Mouse (Mus musculus): ENCODE results near the gene Adat3. TPM values are rescaled to one million over a fixed set of nuclear protein-coding genes. Genes with fewer than 3 reads are reported as not detected.

Gene Adat3
- total RNA-seq, 2 experiments from 2014 or later, result 1.7 to 3.4 TPM

DNA sequence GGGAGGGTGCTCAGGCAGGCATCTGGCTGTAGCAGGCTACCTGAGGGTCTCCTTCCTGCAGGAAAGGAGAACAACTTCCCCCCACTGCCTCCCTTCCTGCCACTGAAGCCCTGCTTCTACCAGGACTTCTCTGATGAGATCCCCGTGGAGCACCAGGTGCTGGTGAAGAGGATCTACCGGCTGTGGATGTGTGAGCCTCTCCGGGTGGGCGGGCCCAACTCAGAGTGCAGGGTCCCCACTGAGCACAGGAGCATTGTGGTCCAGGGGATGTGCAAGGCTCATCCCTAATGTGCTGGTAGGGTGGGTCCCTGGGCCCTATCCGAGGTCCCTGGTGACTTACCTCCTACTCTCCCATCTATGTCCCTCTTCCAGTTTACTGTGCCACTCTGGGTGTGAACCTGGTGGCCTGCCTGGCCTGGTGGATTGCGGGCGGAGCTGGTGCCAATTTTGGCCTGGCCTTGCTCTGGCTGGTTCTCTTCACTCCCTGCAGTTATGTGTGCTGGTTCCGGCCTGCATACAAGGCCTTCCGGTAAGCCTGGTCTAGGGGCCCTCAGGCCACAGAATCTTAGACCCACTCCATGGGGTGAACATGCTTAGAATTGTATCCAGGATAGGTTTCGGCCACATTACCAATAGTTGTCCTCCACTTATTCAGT is 6.7 kb downstream of the Adat3 start:
- no peak for DNase-seq (ENCODE audit: low spot score in 2 of 2)

DNA sequence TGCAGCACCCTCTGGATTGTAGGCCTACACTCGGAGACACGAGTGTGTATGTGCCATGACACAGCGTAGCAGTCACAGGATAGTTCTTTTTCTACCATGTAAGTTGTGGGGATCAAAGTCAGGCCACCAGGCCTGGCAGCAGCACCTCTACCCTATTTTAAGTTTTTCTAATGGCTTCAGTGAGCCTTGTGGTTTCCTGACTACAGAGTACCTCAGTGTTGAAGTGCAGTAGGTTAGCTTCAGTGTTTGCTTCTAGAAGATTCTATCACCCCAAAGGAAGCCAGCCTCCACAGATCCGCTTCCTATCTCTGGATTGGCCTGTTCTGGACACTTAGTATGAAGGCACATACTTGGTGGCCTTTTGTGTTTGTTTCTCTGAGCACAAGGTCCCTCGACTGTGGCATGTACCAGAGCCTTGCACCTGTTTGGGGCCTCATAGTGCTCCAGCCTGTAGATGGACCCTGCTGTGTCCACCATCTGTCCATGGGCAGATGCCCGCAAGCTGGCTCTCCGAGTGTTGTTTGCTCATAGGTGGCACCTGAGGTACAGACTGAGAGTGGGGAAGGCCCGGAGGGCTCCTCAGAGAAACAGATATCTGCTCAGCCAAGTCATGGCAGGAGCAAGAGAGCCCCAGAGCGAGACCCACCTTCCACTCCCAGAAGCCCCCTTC is 7.6 kb downstream of the Adat3 start:
- DNase-seq (ENCODE audit: low spot score in 2 of 2), result no peak

DNA sequence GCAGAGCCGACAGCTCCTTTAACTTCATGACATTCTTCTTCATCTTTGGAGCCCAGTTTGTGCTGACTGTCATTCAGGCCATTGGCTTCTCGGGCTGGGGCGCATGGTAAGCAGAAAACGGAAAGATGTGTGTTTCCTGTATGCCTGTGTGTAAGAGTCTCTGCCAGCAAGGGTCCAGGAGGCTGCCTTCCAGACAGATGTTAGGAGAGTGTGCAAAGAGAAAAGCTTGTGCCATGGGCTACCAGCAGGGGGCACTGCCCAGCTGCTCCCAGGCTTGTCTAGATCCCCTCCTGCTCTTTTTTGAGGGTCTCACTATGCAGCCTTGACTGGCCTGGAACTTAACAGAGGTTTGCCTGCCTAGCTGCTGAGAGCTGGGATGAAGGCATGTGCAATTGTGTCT is 8.3 kb downstream of the Adat3 start:
- peak in 1 of 2 experiments; percentile 40 for DNase-seq (ENCODE audit: low spot score in 2 of 2)

DNA sequence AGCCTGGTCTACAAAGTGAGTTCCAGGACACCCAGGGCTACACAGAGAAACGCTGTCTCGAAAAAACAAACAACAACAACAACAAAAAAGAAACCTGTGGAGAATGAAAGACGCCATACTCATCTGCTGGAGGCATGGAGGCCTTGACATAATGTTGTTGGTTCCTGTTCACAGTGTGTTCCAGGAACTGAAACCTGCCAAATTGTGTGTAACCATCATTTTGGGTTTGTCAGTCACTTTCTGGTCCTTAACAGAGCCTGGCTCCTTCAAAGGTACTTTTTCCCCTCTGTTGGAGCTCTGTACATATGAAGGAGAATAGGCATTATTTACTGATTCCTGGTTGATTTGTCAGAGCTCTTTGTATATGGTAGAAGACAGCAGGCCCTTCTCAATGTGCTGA is 9.2 kb downstream of the Adat3 start:
- DNase-seq (ENCODE audit: low spot score in 2 of 2), result no peak

DNA sequence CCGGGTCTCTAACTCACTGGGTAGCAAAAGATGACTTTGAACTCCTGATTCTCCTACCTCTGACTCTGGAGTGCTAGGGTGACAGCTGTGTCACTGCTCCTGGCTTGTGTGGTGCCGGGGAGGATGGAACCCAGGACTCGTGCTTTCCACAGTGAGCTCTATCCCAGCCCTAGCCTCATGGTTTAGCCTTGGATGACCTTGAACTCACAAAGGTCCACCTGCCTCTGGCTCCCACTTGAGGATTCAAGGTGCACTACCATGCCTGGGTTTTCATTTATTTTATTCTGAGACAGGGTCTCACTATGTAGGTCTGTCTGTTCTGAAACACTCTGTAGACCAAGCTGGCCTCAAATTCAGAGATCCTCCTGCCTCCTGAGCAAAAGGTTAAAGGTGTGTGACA is 11.1 kb downstream of the Adat3 start:
- no peak for DNase-seq (ENCODE audit: low spot score in 2 of 2)

DNA sequence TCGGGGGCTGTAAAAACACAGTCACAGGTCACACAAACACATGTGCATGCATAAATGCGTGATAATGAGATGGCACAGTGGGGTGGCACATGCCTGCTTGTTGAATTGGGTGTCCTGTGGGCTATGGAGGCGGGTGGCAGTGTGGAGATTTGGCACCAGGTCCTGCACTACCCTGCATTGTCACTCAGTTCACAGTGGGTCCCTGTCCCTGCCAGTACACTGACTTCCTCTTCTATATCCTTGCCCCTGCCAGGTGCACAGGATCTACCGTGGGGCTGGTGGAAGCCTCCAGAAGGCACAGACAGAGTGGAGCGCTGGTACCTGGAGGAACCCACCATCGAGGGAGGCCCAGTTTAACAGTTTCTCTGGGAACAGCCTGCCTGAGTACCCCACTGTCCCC is 11.7 kb downstream of the Adat3 start:
- DNase-seq (ENCODE audit: low spot score in 2 of 2), result no peak

DNA sequence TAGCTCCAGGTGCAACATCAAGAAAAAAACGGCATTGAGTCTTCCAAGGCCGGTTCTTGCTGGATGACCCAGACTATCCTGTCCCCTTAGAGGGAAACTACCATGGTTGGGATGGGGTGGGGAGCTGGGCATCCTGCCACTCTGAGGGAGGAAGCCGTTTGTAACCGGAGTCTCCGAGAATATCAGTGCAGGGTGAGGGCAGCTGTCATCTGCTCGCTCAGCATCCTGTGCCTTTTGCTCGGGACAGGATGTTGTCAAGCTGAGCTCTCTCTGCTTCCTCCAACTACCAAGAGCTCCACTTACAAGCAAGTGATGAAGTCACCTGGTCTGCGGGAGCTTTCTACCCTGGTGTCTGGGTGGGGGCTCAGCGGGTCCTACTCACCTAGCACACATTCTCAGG is 15.5 kb downstream of the Adat3 start:
- no peak for DNase-seq (ENCODE audit: low spot score in 2 of 2)

DNA sequence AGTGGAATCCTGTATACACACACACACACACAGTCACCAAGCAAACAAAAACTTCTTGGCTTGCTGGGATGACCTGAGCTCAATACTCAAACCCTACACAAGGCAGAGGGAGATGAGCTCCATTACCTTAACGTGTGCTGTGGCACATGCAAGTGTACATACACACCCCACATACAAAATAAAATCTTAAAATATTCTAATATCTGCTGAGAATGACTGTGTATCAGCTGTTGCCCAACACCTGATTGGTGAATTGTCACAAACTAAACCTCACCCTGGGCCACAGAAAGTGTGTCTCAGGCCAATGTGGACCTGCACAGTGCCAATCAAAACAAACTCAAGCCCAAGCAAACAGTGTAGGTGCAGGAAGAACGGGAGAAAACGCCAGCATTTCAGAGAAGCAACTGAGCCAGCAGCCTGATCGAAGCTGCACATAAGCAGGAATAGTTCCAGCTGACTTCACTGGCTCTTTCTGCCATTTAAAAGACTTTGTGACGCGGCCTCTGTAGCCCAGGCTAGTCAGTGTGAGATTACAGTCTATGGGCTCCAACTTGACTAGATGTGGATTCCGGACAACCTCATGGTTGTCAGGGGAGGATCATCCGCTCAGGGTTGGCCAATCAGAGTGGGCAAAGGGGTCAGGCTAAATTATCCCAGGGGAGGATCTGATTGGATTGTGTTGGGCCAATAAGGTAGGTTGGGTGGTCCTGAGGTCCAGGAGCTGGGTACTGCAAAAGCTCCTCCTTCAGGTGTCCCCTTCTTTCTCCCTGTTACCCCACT is 17.0 kb downstream of the Adat3 start:
- no peak for DNase-seq (ENCODE audit: low spot score in 2 of 2)

DNA sequence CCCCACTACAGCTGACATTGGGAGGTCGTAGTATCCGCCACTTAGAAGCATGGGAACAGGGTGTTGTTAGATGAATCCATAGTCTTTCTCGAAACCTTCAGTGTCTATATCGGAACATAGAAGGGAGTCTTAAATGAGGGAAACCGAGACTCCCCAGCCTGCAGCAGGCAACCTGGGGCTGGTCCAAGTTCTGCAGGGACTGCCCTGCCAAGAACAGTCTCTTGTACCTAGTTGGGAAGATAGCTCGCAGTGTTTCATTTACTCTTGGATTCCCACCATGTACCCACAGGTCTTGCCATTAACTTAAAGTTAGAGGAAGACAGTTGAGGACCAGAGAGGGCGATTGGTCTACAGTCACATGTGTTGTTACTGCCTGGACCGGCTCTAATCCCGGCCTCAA is 17.7 kb downstream of the Adat3 start:
- no peak for DNase-seq (ENCODE audit: low spot score in 2 of 2)

DNA sequence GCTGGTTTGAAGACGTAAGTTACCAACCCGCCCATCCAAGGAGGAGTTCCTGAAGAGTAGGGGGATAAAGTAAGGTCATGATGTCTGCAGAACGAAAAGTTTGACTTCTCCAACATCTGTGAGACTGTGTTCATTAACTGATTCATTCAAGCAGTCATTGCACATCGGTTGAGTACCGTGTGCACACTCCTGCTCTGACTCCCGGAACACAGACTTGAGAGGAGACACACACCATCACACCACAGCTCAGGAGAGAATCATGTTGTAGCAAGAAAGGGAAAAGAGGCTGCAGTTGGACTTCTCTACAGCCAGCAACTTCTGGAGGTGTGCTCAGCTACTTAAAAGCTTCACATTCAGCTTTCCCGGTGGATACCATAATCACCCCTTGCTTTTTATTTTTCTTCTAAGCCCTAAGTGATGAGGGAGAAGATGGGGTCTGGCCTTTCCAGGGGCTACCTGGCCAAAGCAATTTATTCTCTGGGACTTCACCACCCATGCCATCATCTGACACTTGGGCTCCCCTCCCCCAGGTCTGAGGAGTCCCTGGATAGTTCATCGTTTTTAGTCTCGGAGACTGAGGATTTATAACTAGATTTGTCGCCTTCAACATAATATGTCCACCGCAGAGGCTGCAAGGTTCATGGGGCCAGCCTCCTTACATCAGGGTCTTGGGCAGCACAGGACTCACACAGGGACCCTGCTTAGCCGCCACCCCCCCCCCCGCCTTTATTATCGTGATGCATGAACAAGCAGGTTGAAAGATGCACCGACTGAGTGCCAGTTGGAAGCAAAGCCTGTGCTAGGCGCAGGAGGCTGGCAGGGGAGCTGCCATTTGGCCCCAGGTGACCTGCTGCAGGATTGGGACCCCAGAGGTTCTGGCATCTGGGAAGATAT is 18.4 kb downstream of the Adat3 start:
- no peak for DNase-seq (ENCODE audit: low spot score in 2 of 2)

DNA sequence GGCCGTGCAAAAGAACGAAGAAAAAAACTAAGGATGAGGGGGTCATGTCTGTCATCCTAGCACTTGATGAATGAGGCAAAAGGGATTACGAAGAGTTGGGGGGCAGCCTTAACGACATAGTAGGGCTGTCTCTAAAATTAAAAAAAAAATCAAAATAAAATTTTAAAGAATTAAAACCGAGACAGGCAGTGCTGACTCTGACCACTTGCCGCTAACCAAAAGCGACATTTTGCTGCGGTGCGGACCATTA is 18.9 kb downstream of the Adat3 start:
- DNase-seq (ENCODE audit: low spot score in 2 of 2), result no peak

DNA sequence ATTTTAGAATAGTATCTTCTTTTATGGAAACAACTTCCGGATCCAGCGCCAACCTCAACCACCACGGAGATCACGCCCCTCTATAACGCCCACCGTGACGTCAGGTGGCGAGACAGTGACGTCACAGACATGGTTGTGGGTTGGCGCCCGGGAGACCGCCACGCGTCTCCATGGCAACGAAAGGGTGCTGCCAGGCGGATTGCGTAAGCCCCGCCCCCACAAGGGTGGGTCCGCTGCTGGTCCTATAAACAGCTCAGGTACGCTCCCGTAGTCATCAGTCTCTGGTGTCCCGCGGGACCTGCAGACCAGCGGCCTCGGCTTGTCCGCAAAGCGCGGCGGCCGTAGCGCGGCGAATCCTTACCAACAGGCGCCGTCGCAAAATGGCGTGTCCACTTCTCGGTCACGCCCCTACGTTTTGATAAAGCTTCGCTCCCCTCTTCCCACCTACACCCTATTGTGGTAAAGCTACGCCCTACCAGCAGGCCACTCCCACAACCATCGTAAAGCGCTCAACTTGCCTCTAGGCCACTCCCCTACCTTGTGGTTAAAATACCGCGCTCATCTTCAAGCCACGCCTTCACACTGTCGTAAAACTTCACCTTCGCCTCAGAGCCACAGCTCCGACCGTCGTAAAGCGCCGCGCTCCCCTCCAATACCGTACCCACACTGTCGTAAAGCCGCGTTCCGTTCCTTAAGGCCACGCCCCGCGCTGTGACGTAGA is 19.4 kb downstream of the Adat3 start:
- DNase-seq (ENCODE audit: low spot score in 2 of 2), result peak; percentile 99 to 100

DNA sequence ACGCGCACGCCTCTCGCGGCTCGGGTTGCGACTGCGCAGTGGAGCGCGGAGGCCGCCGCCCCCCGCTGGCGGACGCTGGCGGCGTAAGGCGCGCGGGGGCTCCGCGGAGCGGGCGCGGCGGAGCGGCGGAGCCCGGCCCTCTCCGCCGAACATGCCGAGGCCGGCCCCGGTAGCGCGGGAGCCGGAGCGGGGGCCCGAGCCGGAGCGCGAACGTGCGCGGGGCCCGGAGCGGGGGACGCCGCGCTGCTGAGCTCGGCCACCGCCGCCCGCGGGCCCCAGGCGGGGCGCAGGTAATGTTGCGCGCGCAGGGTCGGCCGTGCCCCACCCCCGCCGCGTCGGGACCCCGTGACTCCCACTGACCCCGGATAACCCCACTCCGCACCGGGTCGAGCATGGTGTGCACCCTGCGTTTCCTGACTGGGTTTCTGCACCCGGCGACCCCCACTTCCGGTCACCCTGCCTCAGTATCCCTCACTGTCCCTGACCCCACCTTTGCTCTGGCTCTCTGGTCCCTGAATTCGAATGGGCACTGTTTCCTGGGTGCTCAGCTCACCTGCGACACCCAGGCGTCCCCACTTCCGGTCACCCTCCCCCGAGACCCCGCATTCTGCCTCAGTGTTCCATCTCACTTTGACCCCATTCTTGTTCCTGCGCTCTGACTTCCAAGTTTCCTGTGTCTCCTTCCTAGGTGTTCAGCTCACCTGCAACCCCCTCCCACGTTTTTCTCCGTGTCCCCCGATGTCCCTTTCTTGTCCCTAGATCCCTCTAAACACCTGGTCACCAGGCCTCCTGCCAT is 20.2 kb downstream of the Adat3 start, which contains the start of gene Csnk1g2:
Gene Csnk1g2, plus strand, starts transcription at position 178 of the 796 bp plus-strand sequence.
- DNase-seq (ENCODE audit: low spot score in 2 of 2), result peak in 1 of 2 experiments; percentile 53

DNA sequence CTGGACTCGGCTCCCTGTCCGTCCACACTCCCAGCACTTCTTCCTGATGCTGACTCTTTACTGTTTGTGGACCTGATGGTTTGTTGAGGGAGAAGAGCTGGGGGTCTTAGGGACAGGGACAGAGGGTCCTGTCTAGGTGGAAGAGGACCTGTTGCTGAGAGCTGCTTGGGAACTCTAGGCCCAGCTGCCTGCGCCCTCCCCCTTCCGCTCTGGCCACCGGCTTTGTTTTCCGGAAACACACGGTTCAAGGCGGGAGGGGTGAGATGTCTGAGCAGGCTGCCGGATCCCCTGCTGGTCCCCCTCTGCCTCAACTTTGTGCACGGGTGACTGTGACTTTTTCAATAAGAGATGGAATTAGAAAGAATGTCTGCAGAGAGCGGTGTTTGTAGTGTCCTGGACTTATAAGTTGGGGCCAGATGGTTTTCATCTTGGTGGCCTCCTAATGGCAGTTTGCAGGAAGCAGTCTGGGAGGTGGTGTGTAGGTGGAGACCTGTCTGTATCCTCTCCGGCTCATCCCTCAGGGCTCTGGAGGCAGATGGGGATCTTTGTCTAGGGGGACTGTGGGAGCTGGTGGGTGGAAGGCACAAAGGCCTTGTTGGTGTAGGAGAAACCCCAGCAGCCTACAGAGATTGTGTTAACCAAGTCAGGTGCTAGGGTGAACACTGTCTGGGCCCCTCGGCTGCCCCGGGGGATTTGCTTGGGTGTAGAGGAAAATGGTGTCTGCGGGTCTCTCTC is 20.9 kb downstream of the Adat3 start:
- DNase-seq (ENCODE audit: low spot score in 2 of 2), result peak in 1 of 2 experiments; percentile 62

DNA sequence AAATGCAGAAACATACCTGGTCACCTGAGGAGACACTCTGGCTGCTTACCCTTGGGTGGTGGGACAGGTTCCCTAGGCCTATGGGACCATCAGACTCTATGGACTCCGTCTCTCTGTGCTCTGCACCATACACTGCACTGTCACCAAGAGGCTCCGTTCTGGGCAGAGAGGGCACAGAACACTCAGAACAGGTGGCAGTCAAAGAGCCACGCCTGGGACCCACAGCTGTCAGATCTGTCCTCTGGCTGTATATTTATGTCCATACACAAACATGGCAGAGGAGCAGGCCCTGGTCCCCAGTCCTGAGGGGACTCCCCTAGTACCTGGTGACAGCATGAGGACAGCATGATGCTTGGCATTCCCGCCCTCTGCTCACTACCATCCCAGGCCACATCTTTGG is 23.1 kb downstream of the Adat3 start:
- DNase-seq (ENCODE audit: low spot score in 2 of 2), result no peak

DNA sequence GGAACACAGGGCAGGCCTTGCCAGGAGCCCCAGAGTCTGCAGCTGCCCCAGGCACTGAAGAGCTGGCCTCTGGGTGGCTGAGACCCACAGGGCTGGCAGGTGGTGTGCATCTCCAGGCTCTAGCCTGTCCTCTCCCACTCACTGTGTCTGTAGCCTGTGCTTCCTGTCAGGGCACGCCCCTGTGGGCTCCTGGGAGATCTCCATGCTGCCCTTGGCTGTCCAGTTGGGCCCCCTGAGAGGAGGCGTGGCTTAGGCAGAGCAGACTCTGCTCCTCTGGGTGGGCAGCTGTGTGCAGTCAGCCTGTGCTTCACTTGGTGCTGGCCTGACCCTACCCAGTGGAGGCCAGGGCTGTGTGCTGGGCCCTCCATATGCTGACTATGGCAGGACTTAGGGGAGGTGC is 25.0 kb downstream of the Adat3 start:
- no peak for DNase-seq (ENCODE audit: low spot score in 2 of 2)

DNA sequence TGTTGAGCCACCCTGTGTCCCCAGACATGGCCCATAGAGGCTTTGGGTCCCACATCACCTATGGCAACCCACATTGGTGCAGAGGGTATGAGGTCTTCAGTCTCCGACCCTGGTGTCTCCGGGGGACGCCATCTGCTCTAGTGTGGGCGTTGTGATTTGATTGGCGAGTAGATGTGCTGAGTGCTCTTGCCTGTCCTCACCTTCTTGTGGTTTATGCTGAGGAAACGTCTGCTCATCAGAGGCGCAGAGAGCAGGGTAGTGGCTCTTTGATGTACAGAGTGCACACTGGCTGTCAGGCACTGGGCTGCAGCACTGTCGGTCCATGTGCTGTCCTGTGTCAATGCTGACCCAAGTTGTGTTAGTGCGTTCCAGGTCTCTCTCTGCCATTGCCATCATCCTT is 26.2 kb downstream of the Adat3 start:
- DNase-seq (ENCODE audit: low spot score in 2 of 2), result no peak

DNA sequence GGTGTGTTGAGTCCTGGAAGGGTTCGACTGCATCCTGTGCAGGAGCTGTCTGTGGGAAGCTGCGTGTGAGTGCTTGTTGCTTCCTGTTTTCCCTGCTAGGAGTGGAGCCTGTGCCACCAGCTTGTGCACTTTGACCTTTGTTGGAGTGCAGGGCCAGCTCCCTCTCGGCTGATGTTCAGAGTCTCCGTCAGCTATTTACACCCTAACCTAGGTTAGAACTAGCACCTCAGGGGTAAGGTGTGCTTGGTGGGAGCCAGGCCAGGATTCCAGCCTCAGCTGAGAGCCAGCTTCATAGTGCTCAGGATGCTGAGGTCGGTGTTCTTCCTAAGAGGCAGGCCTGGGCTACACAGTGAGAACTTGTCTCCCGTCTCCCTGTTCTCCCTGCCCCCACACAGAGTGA is 32.7 kb downstream of the Adat3 start:
- DNase-seq (ENCODE audit: low spot score in 2 of 2), result no peak

DNA sequence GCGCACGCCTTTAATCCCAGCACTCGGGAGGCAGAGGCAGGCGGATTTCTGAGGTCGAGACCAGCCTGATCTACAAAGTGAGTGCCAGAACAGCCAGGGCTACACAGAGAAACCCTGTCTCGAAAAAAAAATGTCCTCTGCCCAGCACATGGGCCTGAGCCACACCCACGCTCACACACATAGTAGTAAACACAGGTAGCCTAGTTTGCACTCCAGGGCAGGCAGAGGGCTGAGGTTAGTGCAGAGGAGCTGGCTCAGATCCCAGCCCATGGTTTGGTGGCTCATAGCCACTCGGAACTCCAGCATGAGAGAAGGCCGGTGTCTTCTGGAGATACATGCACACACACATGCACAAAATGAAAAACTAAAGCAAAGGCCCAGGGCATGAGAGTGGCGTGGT is 44.3 kb downstream of the Adat3 start:
- DNase-seq (ENCODE audit: low spot score in 2 of 2), result no peak

Data from layer of hippocampus, adult 18-20 months (tissue).